Mouse (Mus musculus): Measurements from ENCODE around the gene Mpp4.

DNA sequence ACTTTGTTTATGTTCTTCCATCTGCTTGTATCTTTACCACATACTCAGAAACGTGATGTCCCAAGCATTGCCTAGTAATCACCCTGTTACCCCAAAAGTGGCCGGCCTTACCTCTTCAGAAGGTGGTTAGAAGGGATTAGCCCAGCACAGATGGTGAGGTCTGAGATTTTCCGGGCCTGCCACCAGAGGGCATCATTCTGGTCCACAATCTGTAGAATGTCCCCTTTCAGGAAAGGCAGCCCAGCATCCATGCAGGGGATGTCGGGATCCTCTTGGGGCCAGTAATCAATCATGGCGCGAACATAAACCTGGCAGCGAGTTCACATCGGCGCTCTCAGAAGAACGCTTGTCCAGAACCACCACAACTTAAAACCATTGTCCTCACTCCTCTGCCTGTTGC is 18.6 kb downstream of the Mpp4 start:
- no peak for TF ChIP-seq POLR2A (IDR thresholded peaks at IDR 0.05; ENCODE audit: insufficient read length, low read depth)
- no peak for TF ChIP-seq E2F4 (IDR thresholded peaks at IDR 0.05; ENCODE audit: insufficient read depth)
- no peak for TF ChIP-seq USF1 (IDR thresholded peaks at IDR 0.05; ENCODE audit: low read depth)
- TF ChIP-seq TCF12 (IDR thresholded peaks at IDR 0.05; ENCODE audit: insufficient read depth, poor library complexity, severe bottlenecking): no peak
- TF ChIP-seq POLR2AphosphoS2 (IDR thresholded peaks at IDR 0.05; ENCODE audit: insufficient read length, low read depth): no peak
- no peak for TF ChIP-seq MAX (IDR thresholded peaks at IDR 0.05; ENCODE audit: low read depth)
- no peak for TF ChIP-seq MYOG (IDR thresholded peaks at IDR 0.05; ENCODE audit: control insufficient read depth in 1 of 3, insufficient read depth in 1 of 3, insufficient read length in 2 of 3, low read depth in 2 of 3)
- TF ChIP-seq MYOD1 (IDR thresholded peaks at IDR 0.05; ENCODE audit: control insufficient read depth in 1 of 3, insufficient read length in 2 of 3, low read depth in 2 of 3): no peak
- TF ChIP-seq CEBPB (IDR thresholded peaks at IDR 0.05; ENCODE audit: insufficient read depth, poor library complexity, severe bottlenecking): no peak
- no peak for TF ChIP-seq SRF (IDR thresholded peaks at IDR 0.05; ENCODE audit: control insufficient read depth, insufficient read length, low read depth)
